Mouse (Mus musculus) ES-Bruce4 (cell line): ENCODE measurements around the gene Med15.

Experiments used
- CTCF ChIP-seq: IDR thresholded peaks from one replicate; pipeline ENCODE4 v1.8.1; 2011; ENCODE audit warnings: low read depth, low read length
- POLR2A ChIP-seq: IDR thresholded peaks from one replicate; pipeline ENCODE4 v1.8.1; 2011; ENCODE audit warnings: low read length; ENCODE audit not compliant: insufficient read depth

DNA sequence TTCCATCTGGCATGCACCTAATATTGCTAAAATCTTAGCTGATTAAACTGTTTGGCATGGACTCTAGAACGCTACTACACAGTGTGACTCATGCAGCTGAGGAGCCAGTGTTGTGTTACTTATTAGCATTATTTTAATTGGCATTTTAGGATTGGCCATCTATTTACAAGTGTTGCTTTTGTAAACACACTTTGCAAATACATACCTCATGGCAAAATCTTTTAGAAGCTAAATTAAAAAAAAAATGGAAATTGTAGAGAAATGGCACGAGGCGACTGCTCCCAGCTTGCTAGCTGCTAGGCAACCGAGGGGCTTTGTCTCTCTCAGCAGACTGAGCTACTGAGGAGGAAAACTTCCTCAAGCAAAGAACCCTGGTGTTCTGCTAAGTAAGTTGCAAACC lies 127.8 kb downstream of the Med15 start:
- TF ChIP-seq CTCF, result no peak
- TF ChIP-seq POLR2A, result no peak
